Mouse (Mus musculus) stomach, embryonic 15.5 days (tissue): ENCODE measurements at regions not wholly inside any gene's neighbourhood (a gene's known extent, or its start where the extent isn't known, plus 50 kb on each side); places are given as distances from the start of the nearest gene placed in this dataset.

Source experiments
- ATAC-seq: fragments of 200-750 bp; cut with Nextera tagmentation; 2 replicates; pipeline ENCODE4 v1.8.0; 2017; ENCODE audit warnings: low read depth, moderate number of reproducible peaks, moderate TSS enrichment; ENCODE audit not compliant: insufficient read depth, low FRiP score
- H3K27ac ChIP-seq: fragments of 300-500 bp; sonication (generic); 2 replicates; pipeline ENCODE4 v1.5.1; 2015; ENCODE audit warnings: mild to moderate bottlenecking, inconsistent platforms
- H3K27me3 ChIP-seq: fragments of 300-500 bp; sonication (generic); replicated peaks from 2 replicates; pipeline ENCODE4 v1.6.1; 2015; ENCODE audit warnings: inconsistent platforms
- H3K36me3 ChIP-seq: fragments of 300-500 bp; sonication (generic); 2 replicates; pipeline ENCODE4 v1.6.1; 2015; ENCODE audit warnings: inconsistent platforms
- H3K4me1 ChIP-seq: fragments of 300-500 bp; sonication (generic); 2 replicates; pipeline ENCODE4 v1.6.1; 2015; ENCODE audit warnings: inconsistent platforms
- H3K4me2 ChIP-seq: fragments of 300-500 bp; sonication (generic); 2 replicates; pipeline ENCODE4 v1.6.1; 2015; ENCODE audit warnings: mild to moderate bottlenecking, inconsistent platforms
- H3K4me3 ChIP-seq: fragments of 300-500 bp; sonication (generic); replicated peaks from 2 replicates; pipeline ENCODE4 v1.5.1; 2015; ENCODE audit warnings: inconsistent platforms
- H3K9ac ChIP-seq: fragments of 300-500 bp; sonication (generic); 2 replicates; pipeline ENCODE4 v1.6.1; 2015; ENCODE audit warnings: inconsistent platforms
- H3K9me3 ChIP-seq: fragments of 300-500 bp; sonication (generic); 2 replicates; pipeline ENCODE4 v1.6.1; 2016; ENCODE audit warnings: inconsistent platforms
- WGBS: fragments of 180-500 bp; shearing (Covaris S2); methylation state at CpG from one replicate; pipeline ENCODE4 v1.1.7; 2015; 5-methylcytosine and 5-hydroxymethylcytosine counted together

GRCm38 (mm10) chr8:126673038-126673740, 79.4 kb upstream of the Irf2bp2 start:
- 66% methylated on average over 9 of the region's 9 CpGs for WGBS
- no peak overlapping the region for H3K9ac ChIP-seq
- no peak for ATAC-seq
- no peak overlapping the region for H3K4me3 ChIP-seq
- H3K27ac ChIP-seq, result no peak overlapping the region
- no peaks in the 10 kb centered on the region for H3K27me3 ChIP-seq
- no peaks in the 10 kb centered on the region for H3K9me3 ChIP-seq
- no peak overlapping the region for H3K4me2 ChIP-seq
- peaks cover 6% of the 10 kb centered on the region for H3K4me1 ChIP-seq
- H3K36me3 ChIP-seq, result no peaks in the 10 kb centered on the region

GRCm38 (mm10) chr8:126671594-126671993, 77.8 kb upstream of the Irf2bp2 start:
- H3K4me2 ChIP-seq, result no peak overlapping the region
- 89% methylated on average over 11 of the region's 11 CpGs for WGBS

DNA sequence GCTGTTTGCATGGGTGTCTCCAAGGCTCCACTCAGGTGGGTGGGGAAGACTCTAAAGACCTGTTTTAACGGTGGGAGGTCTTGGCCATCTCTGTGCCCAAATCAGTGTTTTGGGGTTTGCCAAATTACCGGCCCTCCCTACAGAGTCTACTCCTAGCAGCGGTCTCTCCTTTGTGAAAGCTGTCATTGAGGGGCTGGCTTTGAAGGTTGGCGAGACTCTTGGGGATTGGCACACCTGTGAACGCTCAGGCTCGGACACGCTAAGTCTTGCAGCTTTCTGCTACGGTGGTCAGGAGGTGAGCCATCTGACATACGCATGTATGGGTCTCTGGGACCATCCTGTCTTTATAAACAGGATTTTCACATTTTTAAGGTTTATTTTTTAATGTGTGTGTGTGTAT, 76.1 kb upstream of the Irf2bp2 start:
- Histone ChIP-seq H3K9ac (no peak overlapping the region), H3K27ac (0 out of 2 replicates have a peak overlapping the region, but pooled peaks have one; percentile 18), H3K27me3 (no peaks in the 10 kb centered on the region), H3K9me3 (no peaks in the 10 kb centered on the region), H3K4me2 (no peak overlapping the region), H3K36me3 (no peaks in the 10 kb centered on the region), H3K4me3 (no peak overlapping the region), H3K4me1 (peaks cover 31% of the 10 kb centered on the region)
- no peak for ATAC-seq
- whole genome bisulfite sequencing, result 89% methylated on average over 9 of the region's 9 CpGs

More at GRCm38 (mm10) chr8:126671594-126671993, 77.8 kb upstream of the Irf2bp2 start:
- no peak overlapping the region for H3K9ac ChIP-seq
- no peaks in the 10 kb centered on the region for H3K27me3 ChIP-seq
- H3K9me3 ChIP-seq, result no peaks in the 10 kb centered on the region
- H3K4me1 ChIP-seq, result peaks cover 21% of the 10 kb centered on the region
- H3K4me3 ChIP-seq, result no peak overlapping the region
- no peak for ATAC-seq
- no peak overlapping the region for H3K27ac ChIP-seq
- H3K36me3 ChIP-seq, result no peaks in the 10 kb centered on the region

DNA sequence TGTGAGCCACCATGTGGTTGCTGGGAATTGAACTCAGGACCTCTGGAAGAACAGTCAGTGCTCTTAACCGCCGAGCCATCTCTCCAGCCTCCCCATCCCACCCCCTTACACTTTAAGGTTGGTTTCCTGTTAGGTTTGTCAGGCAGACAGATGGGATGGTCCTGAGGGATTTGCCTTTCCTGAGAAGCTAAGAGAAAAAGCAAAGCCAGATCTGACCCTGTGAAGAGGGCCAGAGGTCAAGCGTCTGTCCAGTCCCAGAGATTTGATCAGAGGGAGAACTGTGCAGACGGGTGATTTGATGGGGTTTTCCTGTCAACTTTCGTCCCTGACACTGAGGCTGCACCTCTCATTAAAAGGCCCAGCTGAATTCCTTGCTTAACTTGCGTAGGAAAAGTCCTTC, 75.4 kb upstream of the Irf2bp2 start:
- H3K4me2 ChIP-seq, result no peak overlapping the region
- H3K27ac ChIP-seq, result peak overlapping the region; percentile 97; the same call in 1 of the 2 replicates
- H3K9me3 ChIP-seq, result no peaks in the 10 kb centered on the region
- no peaks in the 10 kb centered on the region for H3K36me3 ChIP-seq
- no peak for ATAC-seq
- H3K27me3 ChIP-seq, result no peaks in the 10 kb centered on the region
- H3K9ac ChIP-seq, result no peak overlapping the region
- no peak overlapping the region for H3K4me3 ChIP-seq
- WGBS, result 72% methylated on average over 6 of the region's 6 CpGs
- H3K4me1 ChIP-seq, result peaks cover 38% of the 10 kb centered on the region

GRCm38 (mm10) chr8:126668657-126669025, 74.9 kb upstream of the Irf2bp2 start:
- Histone ChIP-seq H3K27ac (peak overlapping the region; percentile 97), H3K9me3 (no peaks in the 10 kb centered on the region), H3K4me1 (peaks cover 44% of the 10 kb centered on the region), H3K9ac (no peak overlapping the region), H3K4me3 (no peak overlapping the region), H3K36me3 (no peaks in the 10 kb centered on the region), H3K27me3 (no peaks in the 10 kb centered on the region), H3K4me2 (no peak overlapping the region)
- ATAC-seq, result no peak
- WGBS, result 61% methylated on average over 5 of the region's 5 CpGs

GRCm38 (mm10) chr8:126667721-126668656, 74.2 kb upstream of the Irf2bp2 start:
- H3K36me3 ChIP-seq, result no peaks in the 10 kb centered on the region
- WGBS, result 50% methylated on average over 16 of the region's 16 CpGs
- H3K27me3 ChIP-seq, result no peaks in the 10 kb centered on the region
- peak overlapping the region; percentile 97 for H3K27ac ChIP-seq
- H3K9ac ChIP-seq, result no peak overlapping the region
- H3K4me1 ChIP-seq, result peaks cover 50% of the 10 kb centered on the region
- no peak overlapping the region for H3K4me3 ChIP-seq
- no peaks in the 10 kb centered on the region for H3K9me3 ChIP-seq
- no peak for ATAC-seq
- H3K4me2 ChIP-seq, result no peak overlapping the region

DNA sequence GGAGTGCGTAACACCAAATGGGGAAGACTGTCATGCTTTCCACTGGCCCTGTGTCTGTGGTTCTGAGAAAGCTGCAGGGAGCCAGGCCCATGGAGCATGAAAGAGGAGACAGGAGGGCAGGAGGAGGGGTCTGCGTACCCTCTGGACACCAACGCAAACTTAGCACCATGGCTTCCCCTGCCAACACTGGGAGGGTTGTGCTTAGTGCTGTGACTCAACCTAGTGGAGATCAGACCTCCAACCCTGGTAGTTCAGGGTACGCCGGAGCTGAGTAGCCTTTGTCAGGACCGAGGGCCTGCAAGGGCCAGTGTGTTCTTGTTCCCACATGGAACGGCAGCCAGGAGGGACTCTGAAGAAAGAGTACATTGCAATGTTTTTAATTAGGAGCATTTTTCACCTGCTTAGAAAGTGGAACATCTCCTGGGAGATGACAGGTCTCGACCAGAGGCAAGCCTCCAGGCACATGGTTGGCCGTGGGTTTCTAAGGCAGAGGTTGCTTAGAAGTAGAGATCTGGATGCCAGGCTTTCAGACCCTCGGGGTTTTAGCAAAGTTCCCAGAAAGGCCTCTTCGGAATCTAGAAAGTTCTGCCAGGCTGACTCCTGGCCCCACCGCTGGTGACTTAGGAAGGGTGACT, 73.4 kb upstream of the Irf2bp2 start:
- H3K4me1 ChIP-seq, result peaks cover 58% of the 10 kb centered on the region
- no peak; the same call in 1 of the 2 replicates for ATAC-seq
- no peak overlapping the region for H3K9ac ChIP-seq
- H3K9me3 ChIP-seq, result no peaks in the 10 kb centered on the region
- no peak overlapping the region for H3K4me3 ChIP-seq
- WGBS, result 52% methylated on average over 12 of the region's 12 CpGs
- peak overlapping the region; percentile 47 for H3K4me2 ChIP-seq
- H3K27ac ChIP-seq, result peak overlapping the region; percentile 97
- no peaks in the 10 kb centered on the region for H3K27me3 ChIP-seq
- no peaks in the 10 kb centered on the region for H3K36me3 ChIP-seq

DNA sequence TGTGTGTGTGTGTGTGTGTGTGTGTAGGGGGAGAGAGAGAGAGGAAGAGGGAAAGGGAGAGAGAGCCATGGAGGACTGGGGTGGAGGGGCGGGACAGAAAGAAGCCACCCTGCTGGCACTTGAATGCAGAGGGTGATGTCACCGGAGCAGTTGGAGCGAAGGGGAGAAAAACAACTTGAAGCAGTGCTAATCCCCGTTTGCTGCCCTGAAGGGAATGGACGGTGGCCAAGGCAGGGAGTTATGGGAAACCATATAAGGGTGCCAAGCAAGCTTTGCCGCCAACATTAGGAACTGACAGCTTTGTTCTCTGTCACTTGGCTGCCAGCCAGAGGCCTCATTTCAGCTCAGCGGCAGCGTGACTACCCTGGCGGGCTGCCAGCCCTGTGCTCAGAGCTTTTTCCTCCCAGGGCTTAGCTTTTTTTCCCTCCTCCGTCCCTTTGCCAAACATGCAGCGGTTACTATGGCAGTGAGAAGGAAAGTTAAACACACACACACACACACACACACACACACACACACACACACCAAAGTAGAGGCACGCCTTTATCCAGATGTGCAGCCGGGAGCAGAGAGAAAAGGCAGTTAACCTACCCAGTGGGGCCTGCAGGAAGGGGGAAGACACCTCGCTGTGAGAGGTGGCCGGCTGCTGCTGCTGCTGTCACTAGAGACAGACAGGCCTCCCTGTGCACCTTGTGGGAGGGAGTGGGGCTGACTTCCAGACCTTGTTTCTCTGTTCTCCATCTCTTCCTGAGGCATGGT, 72.7 kb upstream of the Irf2bp2 start:
- peak; percentile 86 for ATAC-seq
- Histone ChIP-seq H3K9ac (no peak overlapping the region), H3K36me3 (no peaks in the 10 kb centered on the region), H3K4me3 (no peak overlapping the region), H3K4me2 (peak overlapping the region; percentile 47), H3K9me3 (no peaks in the 10 kb centered on the region), H3K27ac (peak overlapping the region; percentile 97), H3K4me1 (peaks cover 65% of the 10 kb centered on the region), H3K27me3 (no peaks in the 10 kb centered on the region)
- WGBS, result under 1% methylated on average over 15 of the region's 15 CpGs

DNA sequence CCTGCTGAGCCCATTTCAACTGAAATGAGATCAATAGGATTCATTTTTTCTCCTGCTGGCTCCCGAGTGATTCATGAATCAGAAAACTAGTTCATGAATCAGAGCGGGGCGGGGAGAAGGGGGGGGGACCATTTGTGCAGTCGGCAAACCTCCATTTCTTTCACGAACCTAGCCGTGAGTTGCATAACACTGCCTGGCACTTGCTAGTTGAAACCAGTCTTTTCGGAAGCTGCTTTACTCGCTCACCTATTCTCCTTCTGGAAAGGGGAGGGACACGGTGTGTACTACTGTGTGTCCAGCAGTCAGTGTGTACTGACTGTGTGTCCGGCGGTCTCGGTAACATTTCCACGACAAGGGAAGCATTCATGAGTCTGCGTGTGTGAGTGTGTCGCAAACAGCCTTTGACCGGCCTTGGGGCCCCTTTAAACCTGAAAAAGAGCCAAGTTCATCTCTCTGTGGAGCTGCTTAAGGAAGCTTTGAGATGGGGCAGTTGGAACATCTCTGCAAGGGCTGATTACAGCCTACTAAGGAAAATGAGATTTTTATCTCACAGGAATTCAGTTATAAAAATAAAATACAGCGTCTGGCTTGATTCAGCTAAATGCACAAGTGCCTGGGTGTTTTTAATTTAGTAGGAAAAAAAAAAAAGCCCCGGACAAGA, 71.9 kb upstream of the Irf2bp2 start:
- Histone ChIP-seq H3K36me3 (no peaks in the 10 kb centered on the region), H3K4me3 (0 out of 2 replicates have a peak overlapping the region, but pooled peaks have one; percentile 0), H3K4me1 (peaks cover 71% of the 10 kb centered on the region), H3K27me3 (no peaks in the 10 kb centered on the region), H3K9me3 (no peaks in the 10 kb centered on the region), H3K9ac (no peak overlapping the region), H3K4me2 (peak overlapping the region; percentile 47), H3K27ac (peak overlapping the region; percentile 97)
- WGBS, result 9% methylated on average over 18 of the region's 18 CpGs
- ATAC-seq, result no peak

- Histone ChIP-seq H3K4me1 (peaks cover 78% of the 10 kb centered on the region), H3K9me3 (no peaks in the 10 kb centered on the region), H3K4me3 (no peak overlapping the region), H3K9ac (no peak overlapping the region), H3K4me2 (no peak overlapping the region), H3K27ac (peak overlapping the region; percentile 97), H3K36me3 (no peaks in the 10 kb centered on the region), H3K27me3 (no peaks in the 10 kb centered on the region)
- 49% methylated on average over 5 of the region's 5 CpGs for WGBS
- no peak for ATAC-seq
Observed at GRCm38 (mm10) chr8:126664891-126665290, 71.1 kb upstream of the Irf2bp2 start.
